Mouse (Mus musculus) thymus, adult 2 months (tissue): ENCODE data around the gene Iqsec2. TPM values are rescaled to one million over a fixed set of nuclear protein-coding genes. Genes with fewer than 3 reads are reported as not detected.

ENCODE experiments used
- DNase-seq: peaks from one replicate; pipeline ENCODE4 v3.0.0; 2021
- H3K27ac ChIP-seq: fragments of 200-500 bp; 2 replicates; pipeline ENCODE4 v1.5.1; 2012; ENCODE audit warnings: low read length, control low read depth; ENCODE audit not compliant: control insufficient read depth, insufficient read depth
- H3K27me3 ChIP-seq: fragments of 200-500 bp; 2 replicates; pipeline ENCODE4 v1.6.1; 2012; ENCODE audit warnings: mild to moderate bottlenecking, low read length, moderate library complexity, mixed read lengths; ENCODE audit not compliant: control insufficient read depth, insufficient read depth
- H3K36me3 ChIP-seq: fragments of 200-500 bp; 2 replicates; pipeline ENCODE4 v1.6.1; 2012; ENCODE audit warnings: mild to moderate bottlenecking, low read length, moderate library complexity; ENCODE audit not compliant: control insufficient read depth, insufficient read depth
- H3K4me1 ChIP-seq: fragments of 200-500 bp; replicated peaks from 2 replicates; pipeline ENCODE4 v1.6.1; 2012; ENCODE audit warnings: low read length; ENCODE audit not compliant: control insufficient read depth, insufficient read depth
- H3K4me3 ChIP-seq: fragments of 200-500 bp; 2 replicates; pipeline ENCODE4 v1.5.1; 2012; ENCODE audit warnings: mild to moderate bottlenecking, low read length, control low read depth, moderate library complexity; ENCODE audit not compliant: control insufficient read depth, insufficient read depth
- CTCF ChIP-seq: fragments of 200-500 bp; IDR thresholded peaks from 2 replicates; pipeline ENCODE4 v1.5.1; 2012; ENCODE audit warnings: mild to moderate bottlenecking, control low read depth, low read length, moderate library complexity, borderline replicate concordance; ENCODE audit not compliant: control insufficient read depth, poor library complexity, insufficient read depth; ENCODE audit errors: extremely low read depth
- POLR2A ChIP-seq: fragments of 200-500 bp; IDR thresholded peaks from 2 replicates; pipeline ENCODE4 v1.6.1; 2012; ENCODE audit warnings: mild to moderate bottlenecking, low read length, control low read depth, moderate library complexity; ENCODE audit not compliant: control insufficient read depth, poor library complexity, insufficient read depth; ENCODE audit errors: extremely low read depth
- WGBS: fragments of 180-500 bp; shearing (Covaris S2); methylation state at CpG from one replicate; pipeline ENCODE4 v1.1.7; 2018; 5-methylcytosine and 5-hydroxymethylcytosine counted together
- polyA plus RNA-seq: library from polyadenylated mRNA; depleted of rRNA; stranded (reverse); fragments of >200 nt; gene quantifications from 2 replicates; pipeline ENCODE4 v1.2.3, GENCODE M21; 2012

The Iqsec2 gene
- polyA plus RNA-seq, 1 experiment, result 9.7 TPM

- H3K27me3 ChIP-seq, result no peaks in the 10 kb centered on the region
- no peak overlapping the region for H3K4me3 ChIP-seq
- no peaks in the 10 kb centered on the region for H3K36me3 ChIP-seq
- DNase-seq, result no peak
- TF ChIP-seq CTCF (no peak), POLR2A (no peak)
- WGBS, result 100% methylated on average over 2 of the region's 2 CpGs
- H3K4me1 ChIP-seq, result no peaks in the 10 kb centered on the region; the same call in none of the 2 replicates
- H3K27ac ChIP-seq, result no peak overlapping the region
Measured at GRCm38 (mm10) chrX:152177897-152178296, 33.8 kb downstream of the Iqsec2 start.

GRCm38 (mm10) chrX:152178843-152179545 lies 34.9 kb downstream of the Iqsec2 start:
- peak overlapping the region; percentile 19 for H3K4me3 ChIP-seq
- WGBS, result 28% methylated on average over 8 of the region's 8 CpGs
- no peak for DNase-seq
- H3K27ac ChIP-seq, result no peak overlapping the region
- no peaks in the 10 kb centered on the region for H3K36me3 ChIP-seq
- no peaks in the 10 kb centered on the region; the same call in none of the 2 replicates for H3K4me1 ChIP-seq
- H3K27me3 ChIP-seq, result no peaks in the 10 kb centered on the region
- no peak for TF ChIP-seq CTCF
- no peak for TF ChIP-seq POLR2A

DNA sequence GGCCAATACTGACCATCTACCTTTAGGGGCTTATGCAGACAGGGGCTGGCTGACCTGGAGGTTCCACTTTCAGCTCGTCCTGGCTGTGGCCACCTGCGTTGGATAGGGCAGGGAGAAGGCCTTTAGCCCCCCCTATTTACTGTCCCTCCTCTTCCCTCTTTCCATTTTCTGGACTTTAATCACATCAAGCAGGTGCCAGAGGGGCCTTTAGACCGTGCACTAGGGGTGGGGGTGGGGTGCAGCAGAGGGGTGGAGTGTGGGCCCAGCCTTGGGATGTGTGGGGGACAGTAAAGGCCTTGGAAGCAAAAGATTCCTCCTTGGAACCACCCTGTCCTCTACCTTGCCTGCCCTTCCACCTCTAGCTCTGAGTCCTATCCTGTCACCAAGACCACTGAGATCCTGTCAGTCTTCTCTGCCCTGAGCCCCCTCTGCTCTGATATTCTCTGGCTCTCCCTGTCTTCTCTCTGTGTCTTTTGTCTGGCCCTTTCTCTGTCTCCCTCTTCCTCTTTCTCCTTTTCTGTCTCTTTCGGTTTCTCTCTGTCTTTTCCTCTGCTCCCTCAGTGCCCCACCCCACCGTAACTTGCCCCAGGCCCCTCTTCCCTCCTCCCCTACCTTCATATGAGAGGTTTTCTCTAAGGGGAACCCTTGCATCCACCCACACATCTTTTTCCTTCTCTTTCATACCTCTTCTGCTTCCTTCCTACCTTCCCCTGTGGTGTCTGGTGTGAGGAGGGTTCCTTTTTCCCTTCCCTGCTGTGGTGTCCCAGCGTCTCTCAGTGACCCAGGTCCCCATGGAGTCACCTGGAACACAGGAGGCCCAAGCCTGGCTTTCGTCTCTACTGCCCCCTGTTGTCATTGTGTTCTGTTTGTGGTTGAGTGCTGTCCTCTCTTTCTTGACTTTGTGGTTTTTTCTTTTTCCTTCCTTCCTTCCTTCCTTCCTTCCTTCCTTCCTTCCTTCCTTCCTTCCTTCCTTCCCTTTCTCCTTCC lies 35.9 kb downstream of the Iqsec2 start:
- Histone ChIP-seq H3K4me3 (no peak overlapping the region), H3K36me3 (no peaks in the 10 kb centered on the region), H3K27me3 (no peaks in the 10 kb centered on the region), H3K4me1 (no peaks in the 10 kb centered on the region; the same call in none of the 2 replicates), H3K27ac (no peak overlapping the region)
- no peak for DNase-seq
- no peak for TF ChIP-seq POLR2A
- no peak for TF ChIP-seq CTCF
- 31% methylated on average over 7 of the region's 7 CpGs for WGBS

- H3K27ac ChIP-seq, result no peak overlapping the region
- no peaks in the 10 kb centered on the region for H3K27me3 ChIP-seq
- TF ChIP-seq CTCF, result no peak
- TF ChIP-seq POLR2A, result no peak
- H3K4me3 ChIP-seq, result no peak overlapping the region
- no peaks in the 10 kb centered on the region for H3K36me3 ChIP-seq
- DNase-seq, result no peak
- no peaks in the 10 kb centered on the region for H3K4me1 ChIP-seq
Measured at GRCm38 (mm10) chrX:152187151-152187550, 43.1 kb downstream of the Iqsec2 start.

- WGBS, result 95% methylated on average over 1 of the region's 1 CpGs
- H3K27ac ChIP-seq, result no peak overlapping the region
- H3K27me3 ChIP-seq, result no peaks in the 10 kb centered on the region
- no peaks in the 10 kb centered on the region for H3K36me3 ChIP-seq
- DNase-seq, result no peak
- TF ChIP-seq CTCF, result no peak
- TF ChIP-seq POLR2A, result no peak
- H3K4me1 ChIP-seq, result no peaks in the 10 kb centered on the region
- H3K4me3 ChIP-seq, result no peak overlapping the region
Measured at GRCm38 (mm10) chrX:152191266-152191665, 47.2 kb downstream of the Iqsec2 start.

DNA sequence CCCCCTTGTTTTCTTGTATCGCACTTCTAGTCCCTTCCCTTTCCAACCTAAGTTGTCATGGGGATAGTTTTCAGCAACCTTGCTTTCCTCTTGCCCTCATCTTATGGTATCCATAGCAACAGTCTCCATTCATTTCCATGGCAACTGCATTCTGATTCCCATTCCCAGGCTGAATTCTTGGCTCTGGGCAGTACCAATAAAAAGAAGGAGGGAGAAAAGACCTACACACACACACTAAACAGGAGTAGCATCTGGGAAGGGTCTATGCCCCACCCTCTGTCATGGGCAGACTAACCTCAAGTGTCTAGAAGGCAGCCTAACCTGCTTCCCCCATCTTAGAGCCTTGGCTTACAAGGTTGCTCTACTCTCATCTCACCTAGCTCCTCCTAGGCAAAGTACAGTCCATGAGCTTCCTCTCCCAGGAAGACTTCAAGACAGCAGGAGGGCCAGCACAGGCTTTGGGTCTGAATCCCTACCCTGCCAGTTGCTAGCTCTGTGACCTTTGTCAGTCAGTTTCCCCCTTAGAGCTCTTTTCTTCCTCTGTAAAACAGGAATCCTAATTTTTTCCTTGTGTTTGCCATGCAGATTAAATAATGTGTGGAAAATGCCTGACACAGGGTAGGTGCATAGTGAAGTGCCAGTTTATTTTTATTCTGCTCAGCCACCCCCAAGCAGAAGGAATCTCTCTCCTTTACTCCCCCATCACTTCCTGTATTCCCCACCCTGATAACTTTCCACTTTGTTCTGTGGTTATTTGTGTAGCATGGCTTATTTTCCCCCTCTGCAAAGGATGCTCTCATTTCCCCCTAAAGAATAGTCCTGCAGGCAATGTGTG lies 54.0 kb downstream of the Iqsec2 start:
- WGBS, result 95% methylated on average over 1 of the region's 1 CpGs
- no peak overlapping the region for H3K27ac ChIP-seq
- TF ChIP-seq CTCF (no peak), POLR2A (no peak)
- DNase-seq, result no peak
- H3K36me3 ChIP-seq, result no peaks in the 10 kb centered on the region
- H3K4me3 ChIP-seq, result no peak overlapping the region
- H3K27me3 ChIP-seq, result no peaks in the 10 kb centered on the region
- H3K4me1 ChIP-seq, result no peaks in the 10 kb centered on the region
